Mouse (Mus musculus) kidney, adult 2 months (tissue): ENCODE measurements around the gene Megf8.

Experiments
- CTCF ChIP-seq: fragments of 200-500 bp; conservative IDR thresholded peaks from 2 replicates; pipeline ENCODE4 v1.5.1; 2011; ENCODE audit warnings: low read depth, mild to moderate bottlenecking, control low read depth, low read length, moderate library complexity, mixed read lengths; ENCODE audit not compliant: insufficient read depth, insufficient read length
- POLR2A ChIP-seq: fragments of 200-500 bp; IDR thresholded peaks from one replicate; pipeline ENCODE4 v1.6.1; 2011; ENCODE audit warnings: low read depth, low read length, control low read depth

DNA sequence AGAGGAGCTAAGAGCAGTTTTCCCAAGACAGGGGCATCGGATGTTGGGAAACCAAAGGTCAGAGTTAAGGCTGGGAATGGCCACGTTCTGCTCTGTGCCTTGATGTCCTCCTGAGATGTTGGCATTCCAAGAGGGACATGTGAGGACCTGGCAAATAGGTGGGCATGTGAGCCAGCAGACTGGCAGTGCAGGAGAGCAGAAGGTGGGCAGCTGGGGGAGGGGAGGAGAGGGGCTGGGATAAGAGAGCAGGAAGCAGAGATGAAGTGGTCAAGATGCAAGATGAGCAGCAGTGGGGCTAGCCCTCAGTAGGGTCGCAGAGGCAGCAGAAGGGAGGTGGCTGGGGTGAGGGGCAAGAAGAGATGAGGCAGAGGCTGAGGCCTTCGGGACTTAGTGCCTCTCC, 66.9 kb downstream of the Megf8 start:
- TF ChIP-seq CTCF = no peak
- TF ChIP-seq POLR2A = no peak
